Mouse (Mus musculus) E14TG2a.4 (cell line): Measurements from ENCODE around the gene Otx1.

Source experiments
- CTCF ChIP-seq: conservative IDR thresholded peaks from 2 replicates; pipeline ENCODE4 v1.5.1; 2014; ENCODE audit warnings: low read length
- POU5F1 ChIP-seq: IDR thresholded peaks from 2 replicates; pipeline ENCODE4 v1.6.1; 2014; ENCODE audit warnings: low read length, borderline replicate concordance

- 0 out of 2 replicates have a peak, but pooled peaks have one; percentile 20 for TF ChIP-seq CTCF
- no peak for TF ChIP-seq POU5F1
These were observed 28.6 kb downstream of the Otx1 start for GRCm38 (mm10) chr11:21974005-21974531.
